Mouse (Mus musculus): ENCODE measurements around the gene Fdxacb1. TPM values are rescaled to one million over a fixed set of nuclear protein-coding genes. Genes with fewer than 3 reads are reported as not detected.

Gene Fdxacb1
- total and polyA plus RNA-seq, 2 experiments from 2014 or later, result 9.3 to 19.1 TPM

- Histone ChIP-seq H3K4me1 (ENCODE audit: insufficient read depth) (no peaks in the 10 kb centered on the region), H3K4me3 (ENCODE audit: low read depth, low read length) (no peak overlapping the region), H3K9me3 (ENCODE audit: low read length) (no peaks in the 10 kb centered on the region), H3K27me3 (ENCODE audit: insufficient read depth, low read length) (no peaks in the 10 kb centered on the region), H3K9ac (no peak overlapping the region), H3K4me2 (ENCODE audit: low read depth) (no peak overlapping the region), H3K27ac (ENCODE audit: low read depth, low read length) (no peak overlapping the region), H3K36me3 (ENCODE audit: insufficient read depth) (peaks cover 61% of the 10 kb centered on the region)
- DNase-seq (no peak), ATAC-seq (peak; percentile 60)
- no peak for TF ChIP-seq CTCF (IDR thresholded peaks at IDR 0.05; ENCODE audit: low read depth)
- whole genome bisulfite sequencing, result 55% methylated on average over 5 of the region's 5 CpGs
Measured at GRCm38 (mm10) chr9:50798368-50798767, 30.3 kb downstream of the Fdxacb1 start.

GRCm38 (mm10) chr9:50800985-50801384, 32.9 kb downstream of the Fdxacb1 start:
- Histone ChIP-seq H3K9me3 (ENCODE audit: low read length) (no peaks in the 10 kb centered on the region), H3K4me3 (ENCODE audit: low read depth, low read length) (no peak overlapping the region), H3K27me3 (ENCODE audit: insufficient read depth, low read length) (no peaks in the 10 kb centered on the region), H3K4me2 (ENCODE audit: low read depth) (no peak overlapping the region), H3K9ac (no peak overlapping the region), H3K36me3 (ENCODE audit: insufficient read depth) (peaks cover 71% of the 10 kb centered on the region), H3K4me1 (ENCODE audit: insufficient read depth) (no peaks in the 10 kb centered on the region), H3K27ac (ENCODE audit: low read depth, low read length) (no peak overlapping the region)
- DNase-seq (no peak), ATAC-seq (no peak)
- peak; percentile 62 for TF ChIP-seq CTCF (IDR thresholded peaks at IDR 0.05; ENCODE audit: low read depth)
- WGBS, result 60% methylated on average over 2 of the region's 2 CpGs

DNA sequence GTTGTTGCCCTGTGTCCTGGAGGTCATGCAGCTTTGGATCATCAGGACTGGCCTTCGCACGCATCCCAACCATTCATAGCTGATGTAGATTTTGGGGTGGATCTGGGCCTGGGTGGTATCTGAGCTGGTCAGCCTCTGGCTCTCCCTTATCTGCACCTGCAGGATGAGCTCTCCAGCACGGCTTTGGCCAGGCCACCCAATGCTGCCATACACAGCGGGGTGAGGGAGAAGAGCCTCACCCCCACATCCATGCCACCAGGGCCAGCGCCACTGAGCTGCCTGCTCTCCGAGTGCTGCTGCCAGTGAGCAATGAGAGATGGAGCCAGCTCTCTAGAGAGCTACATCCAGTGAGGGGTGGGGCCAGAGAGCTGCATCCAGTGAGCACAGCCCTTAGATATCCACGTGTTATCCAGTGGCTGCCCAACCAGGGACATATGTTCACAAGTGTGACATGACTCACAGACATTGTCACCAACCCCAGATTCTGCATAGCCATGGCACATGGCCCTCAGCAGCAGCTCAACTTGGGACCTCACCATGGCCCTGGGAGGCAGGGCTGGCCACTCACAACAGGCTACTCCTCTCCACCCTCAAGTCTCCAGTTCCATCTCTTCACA, 35.1 kb downstream of the Fdxacb1 start:
- TF ChIP-seq CTCF (IDR thresholded peaks at IDR 0.05; ENCODE audit: low read depth), result no peak

DNA sequence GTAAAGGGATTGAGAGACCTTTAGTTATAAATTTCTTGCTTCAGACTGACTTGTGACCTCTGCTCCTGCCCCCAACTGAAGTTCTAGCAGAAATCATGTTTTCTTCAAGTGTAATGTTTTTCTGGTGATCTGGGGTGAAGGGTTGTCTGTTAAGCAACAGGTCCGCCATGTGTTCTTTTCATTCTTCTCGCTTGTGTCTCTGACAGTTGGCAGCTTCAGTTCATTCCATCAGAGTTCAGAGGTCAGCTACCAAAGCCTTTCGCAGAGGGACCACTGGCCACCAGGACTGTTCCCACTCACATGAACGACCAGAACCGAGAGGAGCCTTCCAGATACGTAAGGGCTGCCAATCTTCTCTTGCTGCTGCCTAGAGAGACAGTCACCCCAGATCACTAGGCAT, 40.4 kb downstream of the Fdxacb1 start:
- TF ChIP-seq CTCF (IDR thresholded peaks at IDR 0.05; ENCODE audit: low read depth), result no peak
- peaks cover 79% of the 10 kb centered on the region for H3K36me3 ChIP-seq (ENCODE audit: insufficient read depth)

More for the DNA sequence above, 35.1 kb downstream of the Fdxacb1 start:
- Histone ChIP-seq H3K4me3 (ENCODE audit: low read depth, low read length) (no peak overlapping the region), H3K4me2 (ENCODE audit: low read depth) (no peak overlapping the region), H3K9me3 (ENCODE audit: low read length) (no peaks in the 10 kb centered on the region), H3K27ac (ENCODE audit: low read depth, low read length) (no peak overlapping the region), H3K36me3 (ENCODE audit: insufficient read depth) (peaks cover 76% of the 10 kb centered on the region), H3K9ac (no peak overlapping the region), H3K27me3 (ENCODE audit: insufficient read depth, low read length) (no peaks in the 10 kb centered on the region), H3K4me1 (ENCODE audit: insufficient read depth) (no peaks in the 10 kb centered on the region)
- DNase-seq (no peak), ATAC-seq (no peak)
- WGBS, result 86% methylated on average over 7 of the region's 7 CpGs

GRCm38 (mm10) chr9:50809146-50809545, 41.1 kb downstream of the Fdxacb1 start:
- Histone ChIP-seq H3K36me3 (ENCODE audit: insufficient read depth) (peaks cover 78% of the 10 kb centered on the region), H3K4me3 (ENCODE audit: low read depth, low read length) (no peak overlapping the region), H3K9me3 (ENCODE audit: low read length) (no peaks in the 10 kb centered on the region), H3K4me1 (ENCODE audit: insufficient read depth) (no peaks in the 10 kb centered on the region), H3K4me2 (ENCODE audit: low read depth) (no peak overlapping the region), H3K27ac (ENCODE audit: low read depth, low read length) (no peak overlapping the region), H3K27me3 (ENCODE audit: insufficient read depth, low read length) (no peaks in the 10 kb centered on the region), H3K9ac (no peak overlapping the region)
- no peak for TF ChIP-seq CTCF (IDR thresholded peaks at IDR 0.05; ENCODE audit: low read depth)
- WGBS, result 93% methylated on average over 13 of the region's 13 CpGs
- ATAC-seq, result no peak
- no peak for DNase-seq

More for the DNA sequence above, 40.4 kb downstream of the Fdxacb1 start:
- Histone ChIP-seq H3K27me3 (ENCODE audit: insufficient read depth, low read length) (no peaks in the 10 kb centered on the region), H3K27ac (ENCODE audit: low read depth, low read length) (no peak overlapping the region), H3K4me1 (ENCODE audit: insufficient read depth) (no peaks in the 10 kb centered on the region), H3K9ac (no peak overlapping the region), H3K4me3 (ENCODE audit: low read depth, low read length) (no peak overlapping the region), H3K9me3 (ENCODE audit: low read length) (no peaks in the 10 kb centered on the region), H3K4me2 (ENCODE audit: low read depth) (no peak overlapping the region)
- DNase-seq (no peak), ATAC-seq (no peak)
- WGBS, result 92% methylated on average over 6 of the region's 6 CpGs

- Histone ChIP-seq H3K36me3 (ENCODE audit: insufficient read depth) (peaks cover 60% of the 10 kb centered on the region), H3K27me3 (ENCODE audit: insufficient read depth, low read length) (no peaks in the 10 kb centered on the region), H3K9me3 (ENCODE audit: low read length) (no peaks in the 10 kb centered on the region), H3K27ac (ENCODE audit: low read depth, low read length) (no peak overlapping the region), H3K9ac (no peak overlapping the region), H3K4me1 (ENCODE audit: insufficient read depth) (no peaks in the 10 kb centered on the region), H3K4me3 (ENCODE audit: low read depth, low read length) (no peak overlapping the region), H3K4me2 (ENCODE audit: low read depth) (no peak overlapping the region)
- no peak for DNase-seq
- TF ChIP-seq CTCF (IDR thresholded peaks at IDR 0.05; ENCODE audit: low read depth), result no peak
- ATAC-seq, result no peak
- 99% methylated on average over 7 of the region's 7 CpGs for WGBS
Measured at GRCm38 (mm10) chr9:50811187-50811586, 43.2 kb downstream of the Fdxacb1 start.

GRCm38 (mm10) chr9:50811746-50812145, 43.7 kb downstream of the Fdxacb1 start:
- no peak overlapping the region for H3K4me3 ChIP-seq (ENCODE audit: low read depth, low read length)
- DNase-seq (no peak), ATAC-seq (no peak)
- H3K27me3 ChIP-seq (ENCODE audit: insufficient read depth, low read length), result no peaks in the 10 kb centered on the region
- no peak overlapping the region for H3K27ac ChIP-seq (ENCODE audit: low read depth, low read length)
- no peaks in the 10 kb centered on the region for H3K9me3 ChIP-seq (ENCODE audit: low read length)
- no peak overlapping the region for H3K9ac ChIP-seq
- WGBS, result 87% methylated on average over 2 of the region's 2 CpGs
- no peak overlapping the region for H3K4me2 ChIP-seq (ENCODE audit: low read depth)
- peaks cover 58% of the 10 kb centered on the region for H3K36me3 ChIP-seq (ENCODE audit: insufficient read depth)
- TF ChIP-seq CTCF (IDR thresholded peaks at IDR 0.05; ENCODE audit: low read depth), result no peak
- no peaks in the 10 kb centered on the region for H3K4me1 ChIP-seq (ENCODE audit: insufficient read depth)
